Mouse (Mus musculus): ENCODE measurements around the gene Zg16.
"Not testable (repeated sequence)": the region's sequence is repeated elsewhere in the genome, so short reads cannot be mapped to it uniquely, and the experiment has no call there.

Gene Zg16

GRCm38 (mm10) chr7:127087278-127088010 lies at the start of gene Zg16:
Zg16 (minus strand) TSS chr7:127087328.
- not testable (repeated sequence) for DNase-seq (ENCODE audit: low read depth, low spot score)

GRCm38 (mm10) chr7:127136181-127137071 lies 49.3 kb upstream of the Zg16 start:
- peak; percentile 47 for DNase-seq (ENCODE audit: low read depth, low spot score)

- DNase-seq (ENCODE audit: low read depth, low spot score): peak; percentile 66
Observed at GRCm38 (mm10) chr7:127134821-127135447, 47.8 kb upstream of the Zg16 start.

GRCm38 (mm10) chr7:127133125-127133524 lies 46.0 kb upstream of the Zg16 start:
- no peak for DNase-seq (ENCODE audit: low read depth, low spot score)

- peak; percentile 74 for DNase-seq (ENCODE audit: low read depth, low spot score)
Observed at GRCm38 (mm10) chr7:127129638-127130037, 42.5 kb upstream of the Zg16 start.

GRCm38 (mm10) chr7:127121911-127122270 lies 34.8 kb upstream of the Zg16 start, which contains the start of gene Qprt:
Qprt (minus strand) TSS chr7:127122226.
- DNase-seq (ENCODE audit: low read depth, low spot score): no peak

- no peak for DNase-seq (ENCODE audit: low read depth, low spot score)
Observed at GRCm38 (mm10) chr7:127121061-127121910, 34.2 kb upstream of the Zg16 start.

- no peak for DNase-seq (ENCODE audit: low read depth, low spot score)
Observed at GRCm38 (mm10) chr7:127118671-127119445, 31.7 kb upstream of the Zg16 start.

- DNase-seq (ENCODE audit: low read depth, low spot score): no peak
Observed at GRCm38 (mm10) chr7:127117948-127118347, 30.8 kb upstream of the Zg16 start.

- DNase-seq (ENCODE audit: low read depth, low spot score): no peak
Observed at GRCm38 (mm10) chr7:127116331-127116935, 29.3 kb upstream of the Zg16 start.

- DNase-seq (ENCODE audit: low read depth, low spot score): no peak
Observed at GRCm38 (mm10) chr7:127114920-127115319, 27.8 kb upstream of the Zg16 start.

GRCm38 (mm10) chr7:127113614-127114259 lies 26.6 kb upstream of the Zg16 start:
- peak; percentile 82 for DNase-seq (ENCODE audit: low read depth, low spot score)

- peak; percentile 73 for DNase-seq (ENCODE audit: low read depth, low spot score)
Observed at GRCm38 (mm10) chr7:127112921-127113597, 25.9 kb upstream of the Zg16 start.

GRCm38 (mm10) chr7:127112251-127112841 lies 25.2 kb upstream of the Zg16 start:
- peak; percentile 62 for DNase-seq (ENCODE audit: low read depth, low spot score)

GRCm38 (mm10) chr7:127111461-127111860 lies 24.3 kb upstream of the Zg16 start:
- DNase-seq (ENCODE audit: low read depth, low spot score): peak; percentile 90

- DNase-seq (ENCODE audit: low read depth, low spot score): peak; percentile 90
Observed at GRCm38 (mm10) chr7:127110239-127111007, 23.3 kb upstream of the Zg16 start.

- DNase-seq (ENCODE audit: low read depth, low spot score): no peak
Observed at GRCm38 (mm10) chr7:127105551-127105950, 18.4 kb upstream of the Zg16 start.
